Mouse (Mus musculus) spleen, adult 12 weeks (tissue): ENCODE results near the gene Dad1.
A peak's percentile ranks its signal among the peaks of the same experiment; 100 is the strongest.
"Not testable (repeated sequence)": the region's sequence is repeated elsewhere in the genome, so short reads cannot be mapped to it uniquely, and the experiment has no call there.

Experiments
- DNase-seq: peaks from one replicate; pipeline ENCODE4 v3.0.0; 2022; ENCODE audit warnings: low spot score

The Dad1 gene

GRCm38 (mm10) chr14:54246232-54246631, 7.7 kb downstream of the Dad1 start:
- DNase-seq, result no peak

GRCm38 (mm10) chr14:54244183-54244582, 9.7 kb downstream of the Dad1 start:
- no peak for DNase-seq

- no peak for DNase-seq
Observed at GRCm38 (mm10) chr14:54240542-54240941, 13.4 kb downstream of the Dad1 start.

GRCm38 (mm10) chr14:54239002-54239736, 14.7 kb downstream of the Dad1 start:
- peak; percentile 71 for DNase-seq

DNA sequence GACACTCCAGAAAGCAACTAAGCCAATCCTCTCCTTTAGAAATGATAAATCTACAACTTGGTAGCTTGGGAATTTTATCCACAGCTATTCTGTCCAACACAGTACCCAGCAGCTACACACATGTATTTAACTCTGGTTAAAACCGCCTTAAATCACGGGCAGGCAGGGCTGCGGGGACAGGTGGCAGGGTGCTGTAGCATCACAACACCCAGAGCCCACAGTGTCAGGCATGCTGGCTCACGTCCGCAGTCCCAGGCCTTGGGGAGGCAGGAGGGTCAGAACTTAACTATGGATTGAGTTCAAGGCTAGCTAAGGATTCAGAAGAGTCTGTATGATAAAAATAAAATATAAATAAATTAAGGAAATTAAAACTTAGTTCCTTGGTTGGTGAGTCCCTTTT, 17.0 kb downstream of the Dad1 start:
- no peak for DNase-seq

GRCm38 (mm10) chr14:54235825-54236540, 17.9 kb downstream of the Dad1 start:
- no peak for DNase-seq

- no peak for DNase-seq
Observed at GRCm38 (mm10) chr14:54234231-54235040, 19.5 kb downstream of the Dad1 start.

GRCm38 (mm10) chr14:54233559-54234143, 20.3 kb downstream of the Dad1 start:
- DNase-seq, result no peak

DNA sequence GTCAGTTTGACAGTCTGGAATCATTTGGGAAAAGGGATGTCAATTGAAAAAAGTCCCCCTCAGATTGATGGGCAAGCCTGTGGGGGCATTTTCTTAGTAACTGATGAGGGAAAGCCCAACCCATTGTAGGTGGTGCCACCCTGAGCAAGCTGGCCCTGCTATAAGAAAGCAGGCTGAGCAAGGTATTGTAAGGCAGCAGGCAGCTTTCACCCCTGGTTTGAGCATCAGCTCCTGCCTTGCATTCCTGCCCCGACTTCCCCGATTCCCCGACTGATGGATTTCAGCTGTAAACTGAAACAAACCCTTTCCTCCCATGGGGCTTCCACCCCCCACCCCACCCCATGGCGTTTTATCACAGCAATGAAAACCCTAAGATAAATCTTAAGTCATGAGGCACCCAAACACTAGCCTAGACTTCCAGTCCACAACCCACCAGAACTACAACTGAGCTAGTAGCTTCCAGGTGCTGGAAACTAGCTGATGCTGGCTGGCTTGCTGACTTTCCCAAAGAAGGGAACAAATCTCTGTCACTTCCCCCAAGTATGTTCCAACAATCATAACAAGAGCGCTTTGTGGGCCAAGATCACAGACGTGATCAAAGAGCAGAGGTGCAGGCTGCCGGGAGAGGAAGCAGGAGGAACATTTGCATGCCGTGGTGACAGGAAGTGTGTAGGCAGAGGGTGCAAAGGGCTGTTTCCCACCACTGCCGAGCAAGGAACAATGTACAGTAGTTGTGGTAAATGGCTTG, 20.9 kb downstream of the Dad1 start:
- DNase-seq, result peak; percentile 57

- DNase-seq, result no peak
Observed at GRCm38 (mm10) chr14:54232143-54232542, 21.8 kb downstream of the Dad1 start.

DNA sequence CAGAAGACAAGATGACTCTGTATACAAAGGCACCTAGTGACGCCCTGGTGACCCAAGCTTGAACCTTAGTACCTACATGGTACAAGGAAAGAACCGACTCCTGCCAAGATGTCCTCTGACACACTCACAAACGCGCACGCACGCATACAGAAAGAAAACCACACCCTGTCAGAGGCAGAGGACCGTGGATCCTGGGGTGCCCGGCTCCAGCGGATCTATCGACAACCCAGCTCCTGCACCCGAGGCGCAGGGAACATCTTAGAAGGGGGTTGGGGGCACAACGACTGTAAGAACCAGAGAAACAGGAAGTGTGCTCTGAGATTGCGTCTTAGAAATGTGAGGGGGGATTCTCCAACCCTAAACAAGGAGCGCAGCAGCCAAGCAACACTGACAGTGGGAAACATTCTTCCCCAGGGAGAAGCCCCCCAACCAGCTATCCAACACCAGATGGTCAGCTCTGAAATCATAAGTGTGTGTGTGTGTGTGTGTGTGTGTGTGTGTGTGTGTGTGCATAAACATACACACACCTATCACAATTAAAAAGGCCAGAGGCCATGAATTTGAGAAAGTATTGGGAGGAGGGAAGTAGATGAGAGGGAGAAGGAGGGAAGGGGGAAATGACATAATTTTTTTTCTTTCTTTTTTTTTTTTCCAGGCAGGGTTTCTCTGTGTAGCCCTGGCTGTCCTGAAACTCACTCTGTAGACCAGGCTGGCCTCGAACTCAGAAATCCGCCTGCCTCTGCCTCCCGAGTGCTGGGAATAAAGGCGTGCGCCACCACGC, 22.5 kb downstream of the Dad1 start:
- DNase-seq, result peak; percentile 50

DNA sequence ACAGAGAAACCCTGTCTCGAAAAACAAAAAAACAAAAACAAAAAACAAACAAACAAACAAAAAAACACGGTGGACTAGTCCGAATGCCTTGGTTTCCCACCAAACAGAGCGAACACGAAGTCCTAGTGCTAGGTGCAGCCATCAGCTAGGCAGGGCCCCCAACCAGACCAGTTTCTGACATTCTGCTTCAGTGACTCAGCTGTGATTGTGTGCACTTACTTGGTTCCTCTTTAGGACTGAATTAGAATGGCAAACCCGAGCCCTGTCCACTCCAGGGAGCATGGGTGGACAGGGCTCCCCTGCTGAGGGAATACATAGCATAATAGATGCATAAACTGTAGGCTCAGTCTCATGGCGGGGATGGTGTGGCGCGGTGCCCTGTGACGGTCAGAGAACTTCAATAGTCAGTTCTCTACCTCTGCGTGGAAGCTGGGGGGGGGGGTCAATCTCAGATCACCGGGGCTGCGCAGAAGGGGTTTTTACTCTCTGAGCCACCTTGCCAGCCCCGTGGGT, 23.2 kb downstream of the Dad1 start:
- no peak for DNase-seq

- not testable (repeated sequence) for DNase-seq
Observed at GRCm38 (mm10) chr14:54229849-54230248, 24.1 kb downstream of the Dad1 start.

- DNase-seq, result no peak
Observed at GRCm38 (mm10) chr14:54228933-54229713, 24.8 kb downstream of the Dad1 start.

DNA sequence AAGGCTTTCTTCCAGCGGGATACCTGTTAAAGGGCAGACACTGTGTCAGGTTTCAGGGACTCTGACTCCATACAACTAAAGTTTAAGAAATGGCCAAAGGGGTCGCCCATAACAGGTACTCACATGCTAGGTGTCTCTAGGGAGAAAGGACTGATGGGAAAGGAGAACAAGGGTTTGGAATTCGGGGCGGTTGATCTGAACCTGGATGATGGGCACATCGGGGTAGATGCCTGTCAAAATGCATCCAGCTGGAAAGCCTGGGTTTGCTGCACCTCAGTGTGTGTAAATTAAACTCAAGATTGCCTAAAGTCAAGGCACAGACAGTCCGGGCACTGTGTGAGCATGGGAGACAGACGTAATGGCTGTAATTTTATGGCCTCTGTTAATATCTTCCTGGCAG, 25.4 kb downstream of the Dad1 start:
- no peak for DNase-seq

- DNase-seq, result peak; percentile 72
Observed at GRCm38 (mm10) chr14:54227911-54228451, 25.9 kb downstream of the Dad1 start.

DNA sequence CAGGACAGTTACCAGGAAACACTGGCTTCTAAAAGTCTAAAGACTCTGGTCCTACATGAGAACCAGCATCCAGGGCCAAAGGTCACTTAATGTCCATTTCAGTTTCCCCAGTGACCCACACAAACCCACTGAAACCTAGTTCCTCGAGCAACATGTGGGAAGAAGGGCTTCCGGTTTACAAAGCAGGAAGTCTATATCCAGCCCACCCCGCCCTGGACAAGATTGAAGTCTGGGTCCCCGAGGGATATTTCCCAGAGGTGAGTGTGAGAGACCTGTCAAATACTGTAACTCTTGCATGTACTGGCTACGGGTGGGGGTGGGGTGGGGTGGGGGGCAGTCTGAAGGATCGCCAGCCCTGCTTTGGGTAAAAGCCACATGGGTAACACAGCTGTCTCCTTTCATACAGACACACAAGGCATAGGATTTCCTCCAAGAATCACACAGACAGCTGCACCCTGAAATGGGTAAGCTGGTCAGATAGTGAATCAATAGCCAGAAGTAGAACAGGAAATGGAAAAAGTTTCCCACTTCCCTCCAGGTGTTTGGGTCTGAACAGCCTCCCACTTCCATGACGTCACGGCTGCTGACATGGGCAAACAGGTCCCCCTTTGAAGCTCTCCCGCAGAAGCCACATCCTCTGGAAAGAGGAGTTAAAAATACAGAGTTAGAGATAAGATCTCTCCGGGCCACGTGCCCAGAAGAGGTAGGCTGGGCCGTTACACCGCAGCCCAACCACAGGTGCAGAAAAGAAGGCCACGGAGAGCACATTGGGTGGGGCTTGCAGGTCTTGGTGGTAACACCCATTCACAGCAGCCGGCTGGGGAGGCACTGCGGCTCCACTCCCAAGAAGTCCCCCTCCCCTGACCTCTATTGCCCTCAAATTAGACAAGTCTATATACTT, 26.7 kb downstream of the Dad1 start:
- DNase-seq, result peak; percentile 79

GRCm38 (mm10) chr14:54225725-54226124, 28.2 kb downstream of the Dad1 start:
- no peak for DNase-seq
